In the genomic region with DNA sequence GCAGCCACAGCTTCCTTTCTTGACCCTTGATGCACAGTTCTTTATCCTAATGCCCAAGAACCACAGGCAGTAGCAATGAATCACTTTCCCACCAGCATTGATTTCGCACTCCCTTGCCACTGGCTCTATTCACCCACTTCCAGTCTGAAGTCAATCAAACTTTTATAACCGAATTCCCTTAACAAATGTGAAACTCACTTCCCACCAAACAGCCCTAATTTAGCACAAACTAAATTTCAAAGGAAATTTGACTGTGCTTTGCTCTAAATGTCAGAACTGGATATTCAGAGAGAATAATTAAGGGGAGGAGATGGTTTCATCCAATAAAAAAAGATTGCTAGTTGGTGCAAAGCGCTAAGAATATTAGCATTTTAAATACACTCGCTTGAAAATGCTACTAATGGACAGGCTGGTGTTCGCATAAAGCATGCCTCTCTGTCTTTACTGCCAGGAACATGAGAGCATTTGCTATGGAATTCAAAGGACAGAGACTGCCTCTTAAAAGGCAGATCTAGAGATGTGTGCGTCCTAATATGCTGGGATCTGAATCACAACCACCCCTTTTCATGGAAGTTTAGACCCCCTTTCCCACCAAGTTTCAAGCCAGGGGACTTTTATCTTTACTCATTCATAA, we compare ENCODE assay signal across 32 mouse cellular contexts.
DNase-seq lines count a peak whose midpoint lies in the region; ATAC-seq and TF ChIP-seq lines count a peak whose summit lies in the region.
"Had no signal": no experiment of that assay in that cellular context is flagged by ENCODE, and none has a peak within 500 bp of the region (broad histone marks: within the 10 kb centered on the region; RNA-seq: fewer than 3 reads in every experiment).

No protein-coding gene starts in this region.

- H3K4me1 ChIP-seq in forebrain, embryonic 13.5 days: no peaks in the 10 kb centered on the region
- no peaks in the 10 kb centered on the region for H3K4me1 ChIP-seq in forebrain, embryonic 12.5 days
- H3K4me1 ChIP-seq: embryonic facial prominence, embryonic 12.5 days; hindbrain, embryonic 15.5 days; limb, embryonic 13.5 days; lung, embryonic 15.5 days; midbrain, embryonic 12.5 days; stomach, embryonic 15.5 days had no signal

- no peaks in the 10 kb centered on the region for H3K36me3 ChIP-seq in forebrain, embryonic 13.5 days (ENCODE audit: poor library complexity, severe bottlenecking)
- H3K36me3 ChIP-seq in forebrain, embryonic 12.5 days (replicated peaks): no peaks in the 10 kb centered on the region
- H3K36me3 ChIP-seq: embryonic facial prominence, embryonic 12.5 days; hindbrain, embryonic 15.5 days; limb, embryonic 13.5 days; lung, embryonic 15.5 days; midbrain, embryonic 12.5 days; neural tube, embryonic 13.5 days; stomach, embryonic 15.5 days had no signal

- H3K9me3 ChIP-seq in forebrain, embryonic 13.5 days (replicated peaks): no peaks in the 10 kb centered on the region
- H3K9me3 ChIP-seq in forebrain, embryonic 12.5 days: no peaks in the 10 kb centered on the region
- H3K9me3 ChIP-seq: embryonic facial prominence, embryonic 12.5 days; hindbrain, embryonic 15.5 days; limb, embryonic 13.5 days; lung, embryonic 15.5 days; midbrain, embryonic 12.5 days; neural tube, embryonic 13.5 days; stomach, embryonic 15.5 days had no signal

- H3K27me3 ChIP-seq in forebrain, embryonic 13.5 days: no peaks in the 10 kb centered on the region
- H3K27me3 ChIP-seq in forebrain, embryonic 12.5 days: no peaks in the 10 kb centered on the region
- H3K27me3 ChIP-seq: CH12.LX; embryonic facial prominence, embryonic 12.5 days; hindbrain, embryonic 15.5 days; limb, embryonic 13.5 days; lung, embryonic 15.5 days; midbrain, embryonic 12.5 days; neural tube, embryonic 13.5 days; stomach, embryonic 15.5 days had no signal

- no peak overlapping the region for H3K27ac ChIP-seq in forebrain, embryonic 13.5 days
- H3K27ac ChIP-seq in forebrain, embryonic 12.5 days: no peak overlapping the region
- H3K27ac ChIP-seq in layer of hippocampus, adult 2 months: peak overlapping the region; percentile 65
- H3K27ac ChIP-seq: embryonic facial prominence, embryonic 12.5 days; gastrocnemius, adult 2 months; hindbrain, embryonic 15.5 days; limb, embryonic 13.5 days; lung, embryonic 15.5 days; midbrain, embryonic 12.5 days; neural tube, embryonic 13.5 days; stomach, embryonic 15.5 days had no signal

- no peak overlapping the region for H3K9ac ChIP-seq in forebrain, embryonic 13.5 days
- H3K9ac ChIP-seq in forebrain, embryonic 12.5 days: no peak overlapping the region
- H3K9ac ChIP-seq: embryonic facial prominence, embryonic 12.5 days; hindbrain, embryonic 15.5 days; limb, embryonic 13.5 days; lung, embryonic 15.5 days; midbrain, embryonic 12.5 days; neural tube, embryonic 13.5 days; stomach, embryonic 15.5 days had no signal

- no peak overlapping the region for H3K4me3 ChIP-seq in forebrain, embryonic 13.5 days
- no peak overlapping the region for H3K4me3 ChIP-seq in forebrain, embryonic 12.5 days (replicated peaks)
- no peak overlapping the region for H3K4me3 ChIP-seq in layer of hippocampus, adult 2 months
- H3K4me3 ChIP-seq: embryonic facial prominence, embryonic 12.5 days; gastrocnemius, adult 2 months; hindbrain, embryonic 15.5 days; limb, embryonic 13.5 days; lung, embryonic 15.5 days; midbrain, embryonic 12.5 days; neural tube, embryonic 13.5 days; stomach, embryonic 15.5 days had no signal

- TF ChIP-seq CTCF in layer of hippocampus, adult 2 months (conservative IDR thresholded peaks at IDR 0.05): no peak

- DNase-seq in layer of hippocampus, adult 2 months (ENCODE audit: low spot score in 2 of 2): peak in 1 of 2 experiments; percentile 26
- DNase-seq in layer of hippocampus, postnatal 10 days (ENCODE audit: low spot score in 2 of 2): no peak
- DNase-seq in brain, adult 2 months (ENCODE audit: low read depth, low spot score): peak; percentile 76
- peak; percentile 5 for DNase-seq in mesoderm, embryonic 11.5 days (ENCODE audit: low read depth, low spot score)
- DNase-seq: adrenal gland, adult 2 months; adrenal gland, postnatal 36 days; cerebellum, adult 8-10 months; cerebellum, postnatal 25 days; gastrocnemius, adult 2 months; gastrocnemius, postnatal 36 days; heart, adult 18-20 months; heart, postnatal 4 days; kidney, adult 11 months; kidney, postnatal 14 days; layer of hippocampus, postnatal 36 days; right cerebral cortex, postnatal 25 days; thymus, postnatal 14 days had no signal

- H3K4me2 ChIP-seq in forebrain, embryonic 13.5 days: no peak overlapping the region
- no peak overlapping the region for H3K4me2 ChIP-seq in forebrain, embryonic 12.5 days
- H3K4me2 ChIP-seq: embryonic facial prominence, embryonic 12.5 days; heart, embryonic 11.5 days; hindbrain, embryonic 15.5 days; limb, embryonic 13.5 days; liver, embryonic 11.5 days; lung, embryonic 15.5 days; midbrain, embryonic 12.5 days; neural tube, embryonic 13.5 days; stomach, embryonic 15.5 days had no signal

- ATAC-seq in forebrain, embryonic 13.5 days: peak; percentile 61
- no peak; the same call in 1 of the 2 replicates for ATAC-seq in forebrain, embryonic 12.5 days (ENCODE audit: low FRiP score)
- ATAC-seq in megakaryocyte, adult 5-6 weeks (ENCODE audit: poor library complexity, severe bottlenecking): no peak
- ATAC-seq: activated CD4-positive, CD25-positive, alpha-beta regulatory T cell, adult 4 months; inflammation-experienced regulatory T-cells, adult 6 months had no signal

- 51% methylated on average over 6 of the region's 6 CpGs for WGBS in forebrain, embryonic 13.5 days
- 46% methylated on average over 6 of the region's 6 CpGs for WGBS in forebrain, embryonic 12.5 days

Comparison
In these comparisons a context has a peak if more than half of its experiments do, and no peak if none do; other contexts are left out.
1. DNase-seq: peak in brain, adult 2 months (single experiment) and mesoderm, embryonic 11.5 days (single experiment); none in layer of hippocampus, postnatal 10 days (0 of 2).